21 mouse cellular contexts compared by ENCODE assay signal in genomic region chr3:86842461-86842860, GRCm38 (mm10).
DNase-seq lines count a peak whose midpoint lies in the region; ATAC-seq lines count a peak whose summit lies in the region.
"Had no signal": no experiment of that assay in that cellular context is flagged by ENCODE, and none has a peak within 500 bp of the region (broad histone marks: within the 10 kb centered on the region; RNA-seq: fewer than 3 reads in every experiment).

No protein-coding gene starts in this region.

- no peak overlapping the region for H3K27ac ChIP-seq in forebrain, embryonic 16.5 days (ENCODE audit: low read length)
- H3K27ac ChIP-seq: embryonic facial prominence, embryonic 13.5 days; forebrain, embryonic 12.5 days; heart, embryonic 15.5 days; liver, embryonic 14.5 days; lung, embryonic 15.5 days; macrophage; midbrain, embryonic 10.5 days had no signal

- H3K4me3 ChIP-seq in forebrain, embryonic 16.5 days (replicated peaks; ENCODE audit: low read length): no peak overlapping the region
- H3K4me3 ChIP-seq: embryonic facial prominence, embryonic 13.5 days; forebrain, embryonic 12.5 days; heart, embryonic 15.5 days; lung, embryonic 15.5 days; midbrain, embryonic 10.5 days had no signal

- no peaks in the 10 kb centered on the region for H3K9me3 ChIP-seq in forebrain, embryonic 16.5 days (ENCODE audit: control insufficient read depth, low read length)
- H3K9me3 ChIP-seq: embryonic facial prominence, embryonic 13.5 days; forebrain, embryonic 12.5 days; heart, embryonic 15.5 days; lung, embryonic 15.5 days; midbrain, embryonic 10.5 days had no signal

- no peaks in the 10 kb centered on the region for H3K36me3 ChIP-seq in forebrain, embryonic 16.5 days (ENCODE audit: control insufficient read depth, insufficient read depth)
- H3K36me3 ChIP-seq: embryonic facial prominence, embryonic 13.5 days; forebrain, embryonic 12.5 days; heart, embryonic 15.5 days; lung, embryonic 15.5 days had no signal

- no peak overlapping the region for H3K9ac ChIP-seq in forebrain, embryonic 16.5 days (replicated peaks; ENCODE audit: low read depth, low read length)
- H3K9ac ChIP-seq: embryonic facial prominence, embryonic 13.5 days; forebrain, embryonic 12.5 days; heart, embryonic 15.5 days; liver, embryonic 14.5 days; lung, embryonic 15.5 days had no signal

- H3K4me2 ChIP-seq in forebrain, embryonic 16.5 days (ENCODE audit: low read length): no peak overlapping the region
- H3K4me2 ChIP-seq: embryonic facial prominence, embryonic 13.5 days; forebrain, embryonic 12.5 days; heart, embryonic 15.5 days; lung, embryonic 15.5 days had no signal

- DNase-seq in kidney, postnatal 25 days: peak; percentile 48 to 63
- DNase-seq in kidney, postnatal 10 days: no peak
- peak; percentile 52 for DNase-seq in A20 (ENCODE audit: low read depth, low spot score)
- DNase-seq in B cell, adult 2 months: peak; percentile 25
- no peak for DNase-seq in urinary bladder, postnatal 25 days (ENCODE audit: low spot score)
- DNase-seq: adrenal gland, postnatal 25 days; cerebellum, adult 11 months; cerebellum, postnatal 14 days; gastrocnemius, postnatal 14 days; thymus, postnatal 36 days had no signal

- ATAC-seq in activated CD4-positive, CD25-positive, alpha-beta regulatory T cell, adult 4 months: peak; percentile 17
- ATAC-seq in forebrain, embryonic 16.5 days: no peak
- ATAC-seq: hindbrain, embryonic 16.5 days had no signal

- H3K27me3 ChIP-seq in forebrain, embryonic 16.5 days (replicated peaks; ENCODE audit: control insufficient read depth, insufficient read depth, low read length): no peaks in the 10 kb centered on the region
- H3K27me3 ChIP-seq: CH12.LX; embryonic facial prominence, embryonic 13.5 days; forebrain, embryonic 12.5 days; heart, embryonic 15.5 days; lung, embryonic 15.5 days had no signal

- WGBS in forebrain, embryonic 16.5 days: 99% methylated on average over 2 of the region's 2 CpGs

- H3K4me1 ChIP-seq in forebrain, embryonic 16.5 days (replicated peaks; ENCODE audit: control insufficient read depth, insufficient read depth, low read length): peaks cover 33% of the 10 kb centered on the region

Comparison
In these comparisons a context has a peak if more than half of its experiments do, and no peak if none do; other contexts are left out.
1. DNase-seq: peak in kidney, postnatal 25 days (2 of 2), A20 (single experiment) and B cell, adult 2 months (2 of 2); none in kidney, postnatal 10 days (single experiment) and urinary bladder, postnatal 25 days (single experiment).